Mouse (Mus musculus) spleen, adult 2 months (tissue): ENCODE data around the gene Proser1. TPM values are rescaled to one million over a fixed set of nuclear protein-coding genes. Genes with fewer than 3 reads are reported as not detected.

ENCODE experiments used
- DNase-seq, 2 experiments: peaks; one replicate each; pipeline versions ENCODE4 v3.0.0 to v3.0.0-alpha.2; 2012 to 2021; ENCODE audit warnings: low spot score in 2 of 2, low read depth in 1 of 2
- H3K27ac ChIP-seq: fragments of 200-500 bp; 2 replicates; pipeline ENCODE4 v1.5.1; 2012; ENCODE audit warnings: low read length, inconsistent platforms; ENCODE audit not compliant: insufficient read depth
- H3K27me3 ChIP-seq: fragments of 200-500 bp; 2 replicates; pipeline ENCODE4 v1.6.1; 2012; ENCODE audit warnings: mild to moderate bottlenecking, moderate library complexity, low read length, inconsistent platforms; ENCODE audit not compliant: control insufficient read depth, insufficient read depth
- H3K36me3 ChIP-seq: fragments of 200-500 bp; 2 replicates; pipeline ENCODE4 v1.6.1; 2012; ENCODE audit warnings: mild to moderate bottlenecking, low read length, inconsistent platforms; ENCODE audit not compliant: control insufficient read depth, insufficient read depth
- H3K4me1 ChIP-seq: fragments of 200-500 bp; 2 replicates; pipeline ENCODE4 v1.6.1; 2011; ENCODE audit warnings: inconsistent platforms; ENCODE audit not compliant: control insufficient read depth, insufficient read depth, insufficient read length
- H3K4me3 ChIP-seq: fragments of 200-500 bp; 2 replicates; pipeline ENCODE4 v1.5.1; 2011; ENCODE audit warnings: mild to moderate bottlenecking, inconsistent platforms; ENCODE audit not compliant: insufficient read depth, insufficient read length; ENCODE audit errors: extremely low read depth
- CTCF ChIP-seq: fragments of 200-500 bp; IDR thresholded peaks from 2 replicates; pipeline ENCODE4 v1.5.1; 2011; ENCODE audit warnings: mild to moderate bottlenecking, inconsistent platforms; ENCODE audit not compliant: insufficient read depth, insufficient read length, insufficient replicate concordance; ENCODE audit errors: extremely low read depth
- POLR2A ChIP-seq: fragments of 200-500 bp; IDR thresholded peaks from 2 replicates; pipeline ENCODE4 v1.6.1; 2011; ENCODE audit warnings: low read depth, low read length, inconsistent platforms
- WGBS: fragments of 180-500 bp; shearing (Covaris S2); methylation state at CpG from one replicate; pipeline ENCODE4 v1.1.7; 2018; 5-methylcytosine and 5-hydroxymethylcytosine counted together
- polyA plus RNA-seq: library from polyadenylated mRNA; depleted of rRNA; stranded (reverse); fragments of >200 nt; gene quantifications from 2 replicates; pipeline ENCODE4 v1.2.3, GENCODE M21; 2012; rRNA removed

The Proser1 gene
- polyA plus RNA-seq, 1 experiment = 38.2 TPM

- no peak for DNase-seq
- no peak overlapping the region for H3K4me3 ChIP-seq
- TF ChIP-seq POLR2A (no peak), CTCF (no peak)
- 84% methylated on average over 6 of the region's 6 CpGs for WGBS
- H3K4me1 ChIP-seq = no peaks in the 10 kb centered on the region
- no peaks in the 10 kb centered on the region for H3K36me3 ChIP-seq
- H3K27ac ChIP-seq = no peak overlapping the region
- H3K27me3 ChIP-seq = no peaks in the 10 kb centered on the region
These were observed 35.0 kb downstream of the Proser1 start for GRCm38 (mm10) chr3:53498351-53498905.

- TF ChIP-seq POLR2A = no peak
- TF ChIP-seq CTCF = no peak
- no peaks in the 10 kb centered on the region for H3K36me3 ChIP-seq
- 52% methylated on average over 6 of the region's 6 CpGs for WGBS
- no peak overlapping the region for H3K4me3 ChIP-seq
- H3K4me1 ChIP-seq = no peaks in the 10 kb centered on the region
- H3K27me3 ChIP-seq = no peaks in the 10 kb centered on the region
- H3K27ac ChIP-seq = no peak overlapping the region
- peak in 1 of 2 experiments; percentile 3 for DNase-seq
These were observed 39.0 kb downstream of the Proser1 start for GRCm38 (mm10) chr3:53502428-53502827.

- WGBS = 61% methylated on average over 5 of the region's 5 CpGs
- no peak overlapping the region for H3K4me3 ChIP-seq
- no peak for TF ChIP-seq POLR2A
- TF ChIP-seq CTCF = no peak
- H3K27ac ChIP-seq = no peak overlapping the region
- H3K36me3 ChIP-seq = no peaks in the 10 kb centered on the region
- DNase-seq = no peak
- H3K4me1 ChIP-seq = no peaks in the 10 kb centered on the region
- no peaks in the 10 kb centered on the region for H3K27me3 ChIP-seq
These were observed 49.6 kb downstream of the Proser1 start for GRCm38 (mm10) chr3:53513096-53513495.

GRCm38 (mm10) chr3:53514221-53515065, 51.0 kb downstream of the Proser1 start:
- Histone ChIP-seq H3K27ac (no peak overlapping the region), H3K36me3 (no peaks in the 10 kb centered on the region), H3K4me1 (no peaks in the 10 kb centered on the region), H3K4me3 (no peak overlapping the region), H3K27me3 (no peaks in the 10 kb centered on the region)
- WGBS = 27% methylated on average over 4 of the region's 4 CpGs
- TF ChIP-seq CTCF (no peak), POLR2A (no peak)
- DNase-seq = no peak

GRCm38 (mm10) chr3:53522794-53523193, 59.3 kb downstream of the Proser1 start:
- H3K27me3 ChIP-seq = no peaks in the 10 kb centered on the region
- WGBS = 42% methylated on average over 10 of the region's 10 CpGs
- H3K36me3 ChIP-seq = no peaks in the 10 kb centered on the region
- H3K4me1 ChIP-seq = no peaks in the 10 kb centered on the region
- no peak overlapping the region for H3K27ac ChIP-seq
- DNase-seq = no peak
- TF ChIP-seq CTCF (no peak), POLR2A (no peak)
- no peak overlapping the region for H3K4me3 ChIP-seq

- 9% methylated on average over 21 of the region's 21 CpGs for WGBS
- DNase-seq = peak; percentile 15 to 38
- Histone ChIP-seq H3K4me3 (no peak overlapping the region), H3K27ac (no peak overlapping the region), H3K4me1 (no peaks in the 10 kb centered on the region), H3K36me3 (no peaks in the 10 kb centered on the region), H3K27me3 (no peaks in the 10 kb centered on the region)
- TF ChIP-seq CTCF = peak; percentile 38; the same call in 1 of the 2 replicates
- no peak for TF ChIP-seq POLR2A
These were observed 62.3 kb downstream of the Proser1 start for GRCm38 (mm10) chr3:53525737-53526136.

- no peak overlapping the region for H3K27ac ChIP-seq
- WGBS = 83% methylated on average over 6 of the region's 6 CpGs
- no peaks in the 10 kb centered on the region for H3K36me3 ChIP-seq
- no peaks in the 10 kb centered on the region for H3K27me3 ChIP-seq
- no peak for DNase-seq
- H3K4me1 ChIP-seq = no peaks in the 10 kb centered on the region
- no peak overlapping the region for H3K4me3 ChIP-seq
- no peak for TF ChIP-seq POLR2A
- no peak for TF ChIP-seq CTCF
These were observed 66.8 kb downstream of the Proser1 start for GRCm38 (mm10) chr3:53530305-53530704.

Other genes with a start within 250 kb of the Proser1 start
- gene Nhlrc3, start 334 bp upstream of the Proser1 start, polyA plus RNA-seq = 7.0 and 7.1 TPM in 2 replicates
- not detected in 2 replicates for gene Stoml3, start 25.0 kb downstream of the Proser1 start, polyA plus RNA-seq
- 1.2 and 1.7 TPM in 2 replicates for gene Frem2, start 193.7 kb downstream of the Proser1 start, polyA plus RNA-seq